Mouse (Mus musculus): Measurements from ENCODE around the gene Sdk2. TPM values are rescaled to one million over a fixed set of nuclear protein-coding genes. Genes with fewer than 3 reads are reported as not detected.

Gene Sdk2
- total and polyA plus RNA-seq, 3 experiments: 1.2 to 4.8 (median 1.3) TPM

DNA sequence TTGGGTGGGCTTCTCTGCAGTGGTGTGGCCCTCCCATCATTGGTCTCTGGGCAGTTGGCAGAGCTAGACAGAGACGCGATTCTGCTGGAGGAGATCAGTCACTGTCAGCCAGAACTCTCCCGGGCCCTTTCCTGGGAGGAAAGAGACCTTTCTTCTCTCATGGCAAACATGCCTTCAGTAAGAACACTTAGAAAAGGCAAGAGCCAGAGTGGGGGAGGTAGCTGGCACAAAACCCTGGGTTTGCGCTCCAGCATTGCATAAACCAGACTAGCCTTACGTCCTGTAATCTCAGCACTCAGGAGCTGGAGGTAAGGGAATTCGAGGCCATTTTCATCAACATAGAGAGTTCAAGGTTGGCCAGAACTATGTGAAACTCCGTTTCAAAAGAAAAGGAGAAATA, 306.4 kb downstream of the Sdk2 start:
- Histone ChIP-seq H3K9me3 (replicated peaks; ENCODE audit: low read length) (no peaks in the 10 kb centered on the region), H3K79me2 (replicated peaks; ENCODE audit: control insufficient read depth, extremely low read depth, insufficient read depth, poor library complexity, severe bottlenecking) (no peaks in the 10 kb centered on the region), H3K27me3 (replicated peaks) (no peaks in the 10 kb centered on the region), H3K36me3 (replicated peaks in 1 of 2; ENCODE audit: control insufficient read depth in 1 of 2, insufficient read depth in 1 of 2, low read length in 1 of 2) (no peaks in the 10 kb centered on the region), H3K4me1 (ENCODE audit: control insufficient read depth in 1 of 2, insufficient read depth in 2 of 2) (peaks cover 16 to 35% of the 10 kb centered on the region in 2 experiments), H3K27ac (ENCODE audit: insufficient read depth, low read depth) (no peak overlapping the region), H3K9ac (ENCODE audit: insufficient read depth, low read depth) (no peak overlapping the region), H3K4me2 (ENCODE audit: insufficient read depth, low read depth, poor library complexity, severe bottlenecking) (no peak overlapping the region), H3K4me3 (replicated peaks in 1 of 3; ENCODE audit: low read depth in 2 of 3, low read length in 2 of 3, poor library complexity in 1 of 3) (no peak overlapping the region)
- dilution Hi-C loops (cut with MboI; ENCODE audit: extremely low pct_ligation_motif_present, extremely low pct_unique_long_range_greater_than_20kb, low sequenced_read_pairs) (no loop called here), in situ Hi-C loops (cut with MboI; ENCODE audit: low pct_ligation_motif_present, low pct_unique_long_range_greater_than_20kb, low sequenced_read_pairs) (no loop called here)
- TF ChIP-seq HCFC1 (IDR thresholded peaks at IDR 0.05; ENCODE audit: low read depth, low read length) (no peak), MYC (IDR thresholded peaks at IDR 0.05; ENCODE audit: low read depth, low read length) (no peak), ZC3H11A (IDR thresholded peaks at IDR 0.05; ENCODE audit: low read depth, low read length) (no peak), GABPA (IDR thresholded peaks at IDR 0.05; ENCODE audit: insufficient replicate concordance, low read depth, low read length) (no peak), PAX5 (IDR thresholded peaks at IDR 0.05; ENCODE audit: low read length) (no peak), POLR2AphosphoS2 (IDR thresholded peaks at IDR 0.05; ENCODE audit: low read depth, low read length) (no peak), RCOR1 (conservative IDR thresholded peaks at IDR 0.05; ENCODE audit: low read depth, low read length) (no peak), ETS1 (conservative IDR thresholded peaks at IDR 0.05; ENCODE audit: low read depth, low read length) (no peak), USF2 (conservative IDR thresholded peaks at IDR 0.05; ENCODE audit: low read depth, low read length) (no peak), KAT2A (IDR thresholded peaks at IDR 0.05; ENCODE audit: insufficient replicate concordance, low read length) (no peak)
- no peak for DNase-seq (ENCODE audit: extremely low read depth)

DNA sequence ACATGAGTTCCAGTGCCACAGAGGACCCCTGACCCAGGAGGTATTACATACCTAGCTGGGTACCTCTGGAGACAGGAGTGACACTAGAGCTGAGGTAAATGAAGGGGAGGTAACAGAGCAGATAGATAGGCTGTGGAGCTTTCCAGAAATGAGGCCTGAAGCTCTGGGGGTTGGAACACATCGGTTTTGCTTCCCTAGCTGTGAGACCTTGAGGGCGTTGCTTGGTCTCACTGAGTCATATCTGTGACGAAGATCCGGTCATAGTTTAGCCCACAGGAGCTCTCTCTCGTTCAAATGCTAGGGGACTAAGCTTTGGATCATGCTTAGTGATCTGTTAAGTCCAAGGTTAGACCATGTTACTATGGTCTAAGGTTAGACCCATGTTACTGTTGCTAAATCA, 308.0 kb downstream of the Sdk2 start:
- no peak for DNase-seq (ENCODE audit: extremely low read depth)
- Histone ChIP-seq H3K36me3 (replicated peaks in 1 of 2; ENCODE audit: control insufficient read depth in 1 of 2, insufficient read depth in 1 of 2, low read length in 1 of 2) (no peaks in the 10 kb centered on the region), H3K9ac (ENCODE audit: insufficient read depth, low read depth) (no peak overlapping the region), H3K27me3 (replicated peaks) (no peaks in the 10 kb centered on the region), H3K27ac (ENCODE audit: insufficient read depth, low read depth) (no peak overlapping the region), H3K9me3 (replicated peaks; ENCODE audit: low read length) (no peaks in the 10 kb centered on the region), H3K4me2 (ENCODE audit: insufficient read depth, low read depth, poor library complexity, severe bottlenecking) (no peak overlapping the region), H3K4me1 (ENCODE audit: control insufficient read depth in 1 of 2, insufficient read depth in 2 of 2) (peaks cover 16 to 50% of the 10 kb centered on the region in 2 experiments), H3K79me2 (replicated peaks; ENCODE audit: control insufficient read depth, extremely low read depth, insufficient read depth, poor library complexity, severe bottlenecking) (no peaks in the 10 kb centered on the region), H3K4me3 (replicated peaks in 1 of 3; ENCODE audit: low read depth in 2 of 3, low read length in 2 of 3, poor library complexity in 1 of 3) (no peak overlapping the region)
- in situ Hi-C loops (cut with MboI; ENCODE audit: low pct_ligation_motif_present, low pct_unique_long_range_greater_than_20kb, low sequenced_read_pairs): no loop called here
- TF ChIP-seq NELFE (IDR thresholded peaks at IDR 0.05; ENCODE audit: low read depth, low read length) (no peak), RAD21 (IDR thresholded peaks at IDR 0.05; ENCODE audit: low read depth, low read length) (no peak), PAX5 (IDR thresholded peaks at IDR 0.05; ENCODE audit: low read length) (no peak), ETS1 (conservative IDR thresholded peaks at IDR 0.05; ENCODE audit: low read depth, low read length) (no peak), E2F4 (IDR thresholded peaks at IDR 0.05; ENCODE audit: insufficient replicate concordance, low read depth, low read length) (no peak), ZC3H11A (IDR thresholded peaks at IDR 0.05; ENCODE audit: low read depth, low read length) (no peak), TCF12 (IDR thresholded peaks at IDR 0.05; ENCODE audit: low read depth, low read length) (no peak), ELF1 (IDR thresholded peaks at IDR 0.05; ENCODE audit: low read depth, low read length) (no peak), CHD1 (IDR thresholded peaks at IDR 0.05; ENCODE audit: low read depth, low read length) (no peak), CTCF (conservative IDR thresholded peaks at IDR 0.05 in 1 of 2, IDR thresholded peaks at IDR 0.05 in 1 of 2; ENCODE audit: low read depth in 2 of 2, low read length in 2 of 2) (no peak), CHD2 (IDR thresholded peaks at IDR 0.05; ENCODE audit: low read length) (no peak), NRF1 (IDR thresholded peaks at IDR 0.05; ENCODE audit: low read depth, low read length) (no peak)
- dilution Hi-C loops (cut with MboI; ENCODE audit: extremely low pct_ligation_motif_present, extremely low pct_unique_long_range_greater_than_20kb, low sequenced_read_pairs): no loop called here

Measured in CH12.LX (cell line).